ENCODE assay signal across 13 mouse cellular contexts in the genomic region with DNA sequence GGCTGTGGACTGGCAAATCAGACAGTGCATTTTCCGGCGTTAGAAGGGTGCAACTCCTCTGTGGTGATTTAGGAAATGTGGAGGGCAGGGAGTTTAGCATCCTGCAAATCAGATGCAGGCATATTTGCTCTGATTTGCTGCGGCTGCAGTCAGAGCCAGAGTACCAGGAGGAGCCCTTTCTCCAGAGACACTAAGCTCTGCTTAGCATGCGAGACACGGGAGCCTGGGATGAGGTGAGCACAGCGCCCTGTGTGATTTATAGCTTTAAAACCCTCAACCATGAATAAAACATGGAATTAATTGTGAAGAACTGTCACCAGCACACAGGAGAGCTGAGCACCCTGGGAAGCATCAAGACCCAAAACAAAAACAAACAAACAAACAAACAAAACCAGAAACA.
DNase-seq lines count a peak whose midpoint lies in the region; ATAC-seq and TF ChIP-seq lines count a peak whose summit lies in the region.
"Had no signal": no experiment of that assay in that cellular context is flagged by ENCODE, and none has a peak within 500 bp of the region (broad histone marks: within the 10 kb centered on the region; RNA-seq: fewer than 3 reads in every experiment).

No protein-coding gene starts in this region.

- H3K27ac ChIP-seq in heart, embryonic 10.5 days: peak overlapping the region; percentile 18; the same call in 1 of the 2 replicates
- no peak overlapping the region for H3K27ac ChIP-seq in heart, adult 2 months
- H3K27ac ChIP-seq in hindbrain, embryonic 12.5 days: peak overlapping the region; percentile 86
- peak overlapping the region; percentile 75 for H3K27ac ChIP-seq in neural tube, embryonic 14.5 days (ENCODE audit: low read depth, low read length)
- H3K27ac ChIP-seq: layer of hippocampus, adult 2 months had no signal

- peaks cover 33% of the 10 kb centered on the region for H3K4me1 ChIP-seq in heart, embryonic 10.5 days
- no peaks in the 10 kb centered on the region for H3K4me1 ChIP-seq in heart, adult 2 months (ENCODE audit: control insufficient read depth, insufficient read depth, low read length)
- peaks cover 46% of the 10 kb centered on the region for H3K4me1 ChIP-seq in hindbrain, embryonic 12.5 days
- peaks cover 25% of the 10 kb centered on the region for H3K4me1 ChIP-seq in neural tube, embryonic 14.5 days (ENCODE audit: control insufficient read depth, insufficient read depth, low read length)

- H3K4me2 ChIP-seq in hindbrain, embryonic 12.5 days (replicated peaks): no peak overlapping the region
- H3K4me2 ChIP-seq in neural tube, embryonic 14.5 days (ENCODE audit: low read depth, low read length): no peak overlapping the region
- H3K4me2 ChIP-seq: heart, embryonic 12.5 days had no signal

- H3K27me3 ChIP-seq in heart, embryonic 10.5 days (ENCODE audit: insufficient read depth, poor library complexity, severe bottlenecking): peaks cover 10% of the 10 kb centered on the region; the same call in 1 of the 2 replicates
- H3K27me3 ChIP-seq in heart, adult 2 months (ENCODE audit: control insufficient read depth, insufficient read depth, low read length): no peaks in the 10 kb centered on the region
- H3K27me3 ChIP-seq in hindbrain, embryonic 12.5 days: peaks cover 3% of the 10 kb centered on the region; the same call in 1 of the 2 replicates
- no peaks in the 10 kb centered on the region for H3K27me3 ChIP-seq in neural tube, embryonic 14.5 days (ENCODE audit: control insufficient read depth, insufficient read depth, low read length)
- H3K27me3 ChIP-seq: heart, embryonic 12.5 days had no signal

- no peaks in the 10 kb centered on the region for H3K9me3 ChIP-seq in heart, embryonic 10.5 days
- no peaks in the 10 kb centered on the region for H3K9me3 ChIP-seq in hindbrain, embryonic 12.5 days (replicated peaks)
- H3K9me3 ChIP-seq in neural tube, embryonic 14.5 days (ENCODE audit: control insufficient read depth, low read length): no peaks in the 10 kb centered on the region
- H3K9me3 ChIP-seq: heart, embryonic 12.5 days had no signal

- TF ChIP-seq CTCF in heart, adult 2 months (IDR thresholded peaks at IDR 0.05): no peak

- 74% methylated on average over 6 of the region's 6 CpGs for WGBS in heart, embryonic 10.5 days
- WGBS in heart, adult 2 months: 76% methylated on average over 6 of the region's 6 CpGs
- WGBS in hindbrain, embryonic 12.5 days: 22% methylated on average over 6 of the region's 6 CpGs
- 5% methylated on average over 6 of the region's 6 CpGs for WGBS in neural tube, embryonic 14.5 days

- H3K9ac ChIP-seq in heart, adult 2 months (ENCODE audit: low read depth, low read length): no peak overlapping the region
- H3K9ac ChIP-seq in hindbrain, embryonic 12.5 days: no peak overlapping the region
- H3K9ac ChIP-seq in neural tube, embryonic 14.5 days (replicated peaks; ENCODE audit: low read depth, low read length): no peak overlapping the region
- H3K9ac ChIP-seq: heart, embryonic 12.5 days had no signal

- TF ChIP-seq EP300 in heart, adult 2 months (IDR thresholded peaks at IDR 0.05; ENCODE audit: insufficient read depth, low read depth, low read length): no peak

- H3K36me3 ChIP-seq in heart, embryonic 10.5 days: no peaks in the 10 kb centered on the region
- H3K36me3 ChIP-seq in heart, adult 2 months (ENCODE audit: control insufficient read depth, insufficient read depth, low read length): no peaks in the 10 kb centered on the region
- H3K36me3 ChIP-seq in hindbrain, embryonic 12.5 days: no peaks in the 10 kb centered on the region
- H3K36me3 ChIP-seq in neural tube, embryonic 14.5 days (ENCODE audit: control insufficient read depth, insufficient read depth, low read length): no peaks in the 10 kb centered on the region
- H3K36me3 ChIP-seq: heart, embryonic 12.5 days had no signal

- no peak for DNase-seq in heart, embryonic 10.5 days (ENCODE audit: low spot score)
- no peak for DNase-seq in heart, adult 2 months
- DNase-seq in mesoderm, embryonic 11.5 days (ENCODE audit: low read depth, low spot score): peak; percentile 47
- DNase-seq in gastrocnemius, postnatal 25 days: no peak
- DNase-seq in ovary, postnatal 14 days (ENCODE audit: low spot score): no peak
- DNase-seq: cerebellum, adult 2 months; right cerebral cortex, postnatal 25 days; thymus, postnatal 14 days had no signal

- TF ChIP-seq POLR2A in heart, adult 2 months (IDR thresholded peaks at IDR 0.05; ENCODE audit: insufficient read depth, low read depth, low read length): no peak

- intact Hi-C loops in heart, adult 2 months (cut with DNase I): no loop called here

- H3K79me2 ChIP-seq in heart, adult 2 months (replicated peaks; ENCODE audit: control insufficient read depth, insufficient read depth, low read length): no peaks in the 10 kb centered on the region

- H3K4me3 ChIP-seq in heart, embryonic 10.5 days: no peak overlapping the region
- no peak overlapping the region for H3K4me3 ChIP-seq in heart, adult 2 months
- H3K4me3 ChIP-seq in hindbrain, embryonic 12.5 days: no peak overlapping the region
- no peak overlapping the region for H3K4me3 ChIP-seq in neural tube, embryonic 14.5 days (ENCODE audit: low read depth, low read length)
- H3K4me3 ChIP-seq: heart, embryonic 12.5 days; layer of hippocampus, adult 2 months had no signal

- ATAC-seq in hindbrain, embryonic 12.5 days (ENCODE audit: low FRiP score): peak; percentile 74
- peak; percentile 73; the same call in 1 of the 2 replicates for ATAC-seq in neural tube, embryonic 14.5 days (ENCODE audit: low read depth)
- no peak for ATAC-seq in CD4-positive, CD25-positive, alpha-beta regulatory T cell, adult 4 months
